Mouse (Mus musculus) kidney, embryonic 14.5 days (tissue): Measurements from ENCODE around the gene Phldb2. TPM values are rescaled to one million over a fixed set of nuclear protein-coding genes. Genes with fewer than 3 reads are reported as not detected.

Source experiments
- ATAC-seq: fragments of 200-750 bp; cut with Nextera tagmentation; 2 replicates; pipeline ENCODE4 v1.8.0; 2017; ENCODE audit warnings: moderate number of reproducible peaks, mild to moderate bottlenecking, moderate TSS enrichment, moderate library complexity; ENCODE audit not compliant: low FRiP score, low TSS enrichment
- H3K27ac ChIP-seq: fragments of 300-500 bp; sonication (generic); 2 replicates; pipeline ENCODE4 v1.5.1; 2014; ENCODE audit warnings: low read depth, mild to moderate bottlenecking, low read length, moderate library complexity, mixed read lengths
- H3K27me3 ChIP-seq: fragments of 300-500 bp; sonication (generic); 2 replicates; pipeline ENCODE4 v1.6.1; 2014; ENCODE audit warnings: mild to moderate bottlenecking, low read length; ENCODE audit not compliant: control insufficient read depth, insufficient read depth
- H3K36me3 ChIP-seq: fragments of 300-500 bp; sonication (generic); 2 replicates; pipeline ENCODE4 v1.6.1; 2014; ENCODE audit warnings: low read length, mixed read lengths; ENCODE audit not compliant: control insufficient read depth, insufficient read depth
- H3K4me1 ChIP-seq: fragments of 300-500 bp; sonication (generic); 2 replicates; pipeline ENCODE4 v1.6.1; 2014; ENCODE audit warnings: low read length, mixed read lengths; ENCODE audit not compliant: control insufficient read depth, insufficient read depth
- H3K4me2 ChIP-seq: fragments of 300-500 bp; sonication (generic); replicated peaks from 2 replicates; pipeline ENCODE4 v1.6.1; 2014; ENCODE audit warnings: low read depth, mild to moderate bottlenecking, low read length
- H3K4me3 ChIP-seq: fragments of 300-500 bp; sonication (generic); 2 replicates; pipeline ENCODE4 v1.5.1; 2014; ENCODE audit warnings: mild to moderate bottlenecking, low read length
- H3K9ac ChIP-seq: fragments of 300-500 bp; sonication (generic); 2 replicates; pipeline ENCODE4 v1.6.1; 2014; ENCODE audit warnings: low read depth, mild to moderate bottlenecking, low read length, moderate library complexity
- H3K9me3 ChIP-seq: fragments of 300-500 bp; sonication (generic); 2 replicates; pipeline ENCODE4 v1.6.1; 2016; ENCODE audit warnings: low read length; ENCODE audit not compliant: control insufficient read depth
- WGBS: fragments of 180-500 bp; shearing (Covaris S2); extraction: QIAGEN DNeasy Blood & Tissue Kit; methylation state at CpG from one replicate; pipeline ENCODE4 v1.1.7; 2014; 5-methylcytosine and 5-hydroxymethylcytosine counted together
- polyA plus RNA-seq: library from polyadenylated mRNA; unstranded; fragments of >200 nt; fragmentation: Nextera tagmentation; extraction: Ambion mirVana; gene quantifications from 2 replicates; pipeline ENCODE4 v1.2.1, GENCODE M21; 2014

The Phldb2 gene
- polyA plus RNA-seq, 1 experiment from 2014 or later, result 79.3 TPM

DNA sequence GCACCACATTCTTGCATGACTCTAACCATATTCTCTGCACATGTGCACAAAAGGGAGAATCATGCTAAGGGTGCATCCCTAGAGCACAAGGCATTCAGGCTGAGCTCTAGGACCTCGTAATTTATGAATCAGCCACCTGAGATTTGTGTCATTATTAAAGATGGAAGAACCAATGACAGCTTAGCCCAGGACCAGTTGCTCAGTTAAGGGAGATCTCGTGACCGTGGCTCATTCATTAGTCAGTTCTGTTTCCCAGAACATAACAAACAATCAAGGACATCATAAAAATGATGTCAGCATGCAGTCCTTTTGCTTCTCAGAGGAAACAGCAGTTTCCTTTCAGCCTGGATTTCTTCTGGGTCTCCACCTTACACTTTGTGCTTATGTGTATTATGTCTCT is 7.6 kb upstream of the Phldb2 start:
- ATAC-seq, result no peak
- H3K9ac ChIP-seq, result no peak overlapping the region
- H3K36me3 ChIP-seq, result no peaks in the 10 kb centered on the region
- 77% methylated on average over 3 of the region's 3 CpGs for WGBS
- no peaks in the 10 kb centered on the region for H3K27me3 ChIP-seq
- H3K9me3 ChIP-seq, result no peaks in the 10 kb centered on the region
- H3K4me3 ChIP-seq, result no peak overlapping the region
- H3K4me2 ChIP-seq, result no peak overlapping the region
- peaks cover 9% of the 10 kb centered on the region; the same call in 1 of the 2 replicates for H3K4me1 ChIP-seq
- no peak overlapping the region for H3K27ac ChIP-seq

DNA sequence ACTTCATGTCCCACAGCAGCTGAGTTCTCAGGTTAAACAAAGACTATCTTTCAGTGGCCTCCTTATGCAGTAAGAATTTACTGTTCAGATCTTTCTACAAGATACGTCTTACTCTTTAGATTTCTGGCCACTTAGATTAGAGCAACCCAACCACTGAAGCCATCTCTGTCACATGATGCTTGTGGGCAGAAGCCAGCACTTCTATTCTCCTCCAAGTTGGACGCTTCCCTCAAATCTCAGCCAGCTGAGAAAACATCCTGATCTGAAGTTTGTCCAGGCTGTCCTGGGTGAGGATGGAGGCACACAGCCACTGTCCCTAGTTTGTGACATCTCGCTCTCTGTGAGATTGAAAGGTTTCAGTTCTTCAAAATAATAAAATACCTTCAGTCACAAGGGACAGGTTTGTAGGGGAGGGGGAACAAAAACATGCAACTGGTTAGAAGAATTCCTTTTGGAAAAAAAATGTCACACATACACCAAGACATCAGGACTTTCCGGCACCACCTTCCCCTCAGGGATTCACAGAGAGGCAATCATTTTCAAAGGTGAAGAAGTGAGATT is 3.1 kb upstream of the Phldb2 start:
- H3K9ac ChIP-seq, result no peak overlapping the region
- H3K4me2 ChIP-seq, result no peak overlapping the region

DNA sequence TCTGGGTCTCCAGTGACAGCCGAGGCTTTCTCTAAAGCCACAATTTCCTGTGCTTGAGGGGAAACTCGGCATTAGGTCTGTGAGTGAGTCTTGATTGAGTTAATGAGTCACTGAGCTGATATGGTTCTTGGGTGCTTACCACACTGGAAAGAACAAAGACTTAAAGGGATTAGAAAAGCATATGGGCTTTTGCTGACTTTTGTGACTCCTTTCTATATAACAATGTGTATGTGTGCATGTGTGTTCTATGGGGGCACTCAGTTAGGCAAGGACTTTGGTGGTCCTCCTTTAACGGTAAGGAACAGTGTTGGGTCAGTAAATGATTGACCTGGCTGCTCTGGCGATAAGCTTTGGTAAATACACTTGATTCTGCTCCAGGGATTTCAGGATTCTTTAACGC is 897 bp downstream of the Phldb2 start:
- peak; percentile 88 for ATAC-seq
- 40% methylated on average over 5 of the region's 5 CpGs for WGBS
- H3K4me3 ChIP-seq, result no peak overlapping the region
- H3K36me3 ChIP-seq, result no peaks in the 10 kb centered on the region
- no peaks in the 10 kb centered on the region for H3K9me3 ChIP-seq
- H3K27ac ChIP-seq, result peak overlapping the region; percentile 68
- no peaks in the 10 kb centered on the region for H3K27me3 ChIP-seq
- H3K9ac ChIP-seq, result no peak overlapping the region
- H3K4me2 ChIP-seq, result peak overlapping the region; percentile 12
- peaks cover 6% of the 10 kb centered on the region; the same call in 1 of the 2 replicates for H3K4me1 ChIP-seq

More for the DNA sequence above, 3.1 kb upstream of the Phldb2 start:
- Histone ChIP-seq H3K27ac (no peak overlapping the region), H3K4me1 (peaks cover 6% of the 10 kb centered on the region; the same call in 1 of the 2 replicates), H3K9me3 (no peaks in the 10 kb centered on the region), H3K4me3 (no peak overlapping the region), H3K27me3 (no peaks in the 10 kb centered on the region), H3K36me3 (no peaks in the 10 kb centered on the region)
- WGBS, result 64% methylated on average over 4 of the region's 4 CpGs
- no peak for ATAC-seq

DNA sequence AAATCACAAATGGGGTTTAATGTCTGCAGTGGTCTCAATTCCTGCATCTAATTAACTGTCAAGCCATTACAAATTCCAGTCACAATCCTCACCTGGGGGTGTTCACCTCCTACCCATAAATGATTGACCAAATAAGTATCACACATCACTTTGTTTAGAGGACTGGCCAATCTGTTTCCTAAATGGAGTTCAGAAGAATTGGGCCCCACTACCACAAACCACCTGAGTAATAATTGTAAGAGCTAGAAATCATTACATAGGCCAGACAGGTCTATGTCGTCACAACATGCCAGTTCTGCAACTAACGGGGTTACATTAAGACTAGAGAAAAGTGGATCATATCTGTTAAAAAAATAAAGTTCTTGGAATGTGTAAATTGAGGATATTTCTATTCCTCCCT is 1.4 kb downstream of the Phldb2 start:
- H3K4me2 ChIP-seq, result peak overlapping the region; percentile 27
- no peaks in the 10 kb centered on the region for H3K9me3 ChIP-seq
- no peak overlapping the region for H3K9ac ChIP-seq
- H3K27me3 ChIP-seq, result no peaks in the 10 kb centered on the region
- H3K4me1 ChIP-seq, result peaks cover 6% of the 10 kb centered on the region; the same call in 1 of the 2 replicates
- peak overlapping the region; percentile 68; the same call in 1 of the 2 replicates for H3K27ac ChIP-seq
- no peaks in the 10 kb centered on the region for H3K36me3 ChIP-seq
- 0 out of 2 replicates have a peak overlapping the region, but pooled peaks have one; percentile 4 for H3K4me3 ChIP-seq
- 65% methylated on average over 2 of the region's 2 CpGs for WGBS
- ATAC-seq, result peak; percentile 87

DNA sequence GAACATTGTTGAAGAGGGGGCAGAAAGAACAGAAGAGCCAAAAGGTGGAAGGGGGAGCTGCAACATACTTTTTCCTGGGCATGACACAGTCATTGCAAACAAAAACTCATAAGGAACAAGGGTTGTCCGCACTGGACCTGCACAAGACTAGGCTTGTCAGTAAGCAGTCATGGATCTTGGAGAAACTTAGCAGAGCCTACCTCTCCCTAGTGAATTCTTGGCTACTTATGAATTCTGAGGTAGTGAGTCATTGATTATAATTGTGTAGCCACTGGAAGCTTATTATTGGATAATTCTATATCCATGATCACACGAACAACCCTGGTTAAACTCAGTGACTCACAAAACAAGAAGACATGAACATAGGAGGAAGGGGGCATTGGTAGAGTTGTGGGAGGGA is 7.1 kb downstream of the Phldb2 start:
- H3K4me1 ChIP-seq, result peaks cover 14% of the 10 kb centered on the region; the same call in 1 of the 2 replicates
- H3K27me3 ChIP-seq, result no peaks in the 10 kb centered on the region
- no peak overlapping the region for H3K27ac ChIP-seq
- no peaks in the 10 kb centered on the region for H3K9me3 ChIP-seq
- H3K4me2 ChIP-seq, result no peak overlapping the region
- WGBS, result 93% methylated on average over 2 of the region's 2 CpGs
- H3K9ac ChIP-seq, result no peak overlapping the region
- ATAC-seq, result no peak
- H3K36me3 ChIP-seq, result no peaks in the 10 kb centered on the region
- no peak overlapping the region for H3K4me3 ChIP-seq

DNA sequence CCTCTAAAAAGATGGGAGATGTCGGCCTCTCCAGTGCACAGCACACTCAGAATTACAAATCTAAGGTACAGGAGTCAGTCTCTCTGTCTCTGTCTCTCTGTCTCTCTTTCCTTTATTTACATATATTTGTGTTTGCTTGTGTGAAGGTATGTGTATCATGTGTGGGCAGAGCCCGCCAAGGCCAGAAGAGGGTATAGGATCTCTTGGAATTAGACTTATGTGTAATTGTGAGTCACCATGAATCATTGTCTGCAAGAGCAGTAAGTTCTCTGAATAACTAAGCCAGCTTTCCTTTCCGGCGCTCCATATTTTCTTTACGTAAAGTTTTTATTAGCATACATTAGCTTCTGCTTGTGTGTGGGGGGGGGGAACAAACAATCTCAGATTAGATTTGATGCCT is 7.7 kb downstream of the Phldb2 start:
- no peak; the same call in 1 of the 2 replicates for ATAC-seq
- Histone ChIP-seq H3K9ac (no peak overlapping the region), H3K4me3 (no peak overlapping the region), H3K36me3 (no peaks in the 10 kb centered on the region), H3K4me2 (peak overlapping the region; percentile 27), H3K9me3 (no peaks in the 10 kb centered on the region), H3K27me3 (no peaks in the 10 kb centered on the region), H3K27ac (no peak overlapping the region), H3K4me1 (peaks cover 14% of the 10 kb centered on the region; the same call in 1 of the 2 replicates)
- 49% methylated on average over 5 of the region's 5 CpGs for WGBS

DNA sequence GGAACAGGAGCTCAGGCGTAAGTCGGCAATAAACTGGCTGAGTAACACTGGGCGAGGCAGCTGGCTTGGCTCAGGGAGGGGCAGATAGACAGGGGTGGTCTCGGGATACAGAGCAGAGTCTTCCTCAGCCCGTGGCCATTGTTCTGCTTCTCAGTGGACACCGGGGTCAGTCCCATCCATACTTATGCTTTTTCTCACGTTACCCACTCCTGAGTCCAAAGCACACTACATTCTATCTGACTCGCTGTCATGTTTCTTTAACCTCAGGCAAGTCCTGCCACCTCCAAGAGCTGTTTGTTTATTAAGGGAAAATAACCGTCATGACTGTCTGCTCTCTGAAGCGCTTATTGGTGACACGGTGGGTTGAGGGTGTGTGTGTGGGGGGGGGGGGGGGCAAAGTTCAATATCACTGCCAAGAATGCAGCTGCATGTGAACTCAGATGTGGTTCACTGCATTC is 8.2 kb downstream of the Phldb2 start:
- Histone ChIP-seq H3K9ac (no peak overlapping the region), H3K4me2 (peak overlapping the region; percentile 27), H3K4me1 (peaks cover 14% of the 10 kb centered on the region; the same call in 1 of the 2 replicates), H3K27me3 (no peaks in the 10 kb centered on the region), H3K9me3 (no peaks in the 10 kb centered on the region), H3K27ac (peak overlapping the region; percentile 72), H3K36me3 (no peaks in the 10 kb centered on the region), H3K4me3 (no peak overlapping the region)
- peak; percentile 87 for ATAC-seq
- WGBS, result 11% methylated on average over 11 of the region's 11 CpGs

DNA sequence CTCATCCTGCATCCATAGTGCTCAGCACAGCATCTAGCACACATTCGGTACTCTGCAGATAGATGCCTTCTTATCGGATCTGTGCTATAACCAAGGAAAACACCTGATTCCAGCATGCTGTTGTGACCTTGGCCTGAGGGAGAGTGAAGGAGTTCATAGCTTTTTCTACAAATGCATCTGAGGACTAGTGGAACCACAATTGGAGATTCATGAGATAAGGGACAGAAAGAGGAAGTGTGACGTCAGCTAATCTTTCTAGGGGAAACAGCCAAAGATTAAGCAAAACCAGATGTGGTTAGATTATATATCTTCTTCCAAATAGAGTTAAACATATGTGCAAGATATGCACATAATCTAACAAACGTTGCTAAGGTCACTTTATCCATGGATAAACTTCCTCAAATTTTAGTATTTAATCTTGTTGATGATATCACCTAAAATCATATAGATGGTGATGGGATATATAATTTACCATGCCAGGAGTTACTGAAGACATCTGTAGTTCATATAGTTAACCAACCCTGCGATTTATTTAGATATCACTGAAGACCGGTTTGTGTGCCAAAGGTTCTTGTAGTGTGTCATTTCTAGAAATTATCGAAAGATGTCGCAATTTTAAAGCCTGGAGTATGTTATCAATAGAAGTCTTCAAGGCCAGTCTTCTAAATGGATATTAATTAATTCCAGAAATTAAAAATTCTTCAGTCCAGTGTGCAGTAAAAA is 11.1 kb downstream of the Phldb2 start:
- Histone ChIP-seq H3K4me2 (no peak overlapping the region), H3K27me3 (no peaks in the 10 kb centered on the region), H3K36me3 (no peaks in the 10 kb centered on the region), H3K4me1 (peaks cover 14% of the 10 kb centered on the region; the same call in 1 of the 2 replicates), H3K9me3 (no peaks in the 10 kb centered on the region), H3K27ac (no peak overlapping the region), H3K9ac (no peak overlapping the region), H3K4me3 (no peak overlapping the region)
- WGBS, result 75% methylated on average over 8 of the region's 8 CpGs
- no peak for ATAC-seq

DNA sequence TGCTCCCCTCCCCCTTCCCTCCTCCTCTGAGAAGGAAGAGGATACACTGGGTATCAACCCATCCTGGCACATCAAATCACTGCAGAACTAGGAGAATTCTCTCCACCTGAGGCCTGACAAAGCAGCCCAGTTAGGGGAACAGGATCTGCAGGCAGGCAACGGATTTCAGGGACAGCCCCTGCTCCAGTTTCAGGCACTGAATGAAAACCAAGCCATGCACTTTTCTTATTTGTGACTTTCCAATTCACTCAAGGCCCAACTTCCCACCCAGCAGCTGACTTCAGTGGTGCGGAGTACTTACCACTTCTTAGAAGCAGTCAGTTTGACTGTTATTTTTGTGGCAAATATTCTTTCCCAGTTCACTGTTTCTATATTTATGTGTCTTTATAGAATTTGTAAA is 12.7 kb downstream of the Phldb2 start:
- Histone ChIP-seq H3K9ac (no peak overlapping the region), H3K36me3 (no peaks in the 10 kb centered on the region), H3K4me2 (no peak overlapping the region), H3K4me1 (peaks cover 14% of the 10 kb centered on the region; the same call in 1 of the 2 replicates), H3K4me3 (no peak overlapping the region), H3K9me3 (no peaks in the 10 kb centered on the region), H3K27ac (no peak overlapping the region), H3K27me3 (no peaks in the 10 kb centered on the region)
- ATAC-seq, result no peak
- WGBS, result 65% methylated on average over 2 of the region's 2 CpGs
